Mouse (Mus musculus): ENCODE measurements around the gene Cct5.

DNA sequence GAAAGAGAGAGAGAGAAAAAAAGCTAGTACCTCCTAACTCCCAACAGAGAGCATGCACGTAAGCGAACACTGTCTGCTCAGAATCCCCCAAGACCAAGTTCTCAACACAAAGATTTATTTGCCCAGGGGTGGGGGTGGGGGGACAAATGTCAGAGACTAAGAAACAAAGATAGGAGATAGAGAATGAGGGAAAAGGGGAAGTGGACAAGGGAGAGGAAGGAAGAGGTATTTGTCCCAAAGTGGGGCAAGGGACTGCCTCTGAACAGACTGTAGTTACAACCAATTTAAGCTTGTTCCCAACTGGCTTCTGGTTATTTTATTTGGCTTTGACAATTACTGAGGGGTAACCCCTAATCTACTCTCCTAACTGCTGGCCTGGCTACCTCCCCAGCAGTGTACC is 46.7 kb downstream of the Cct5 start:
- no peak for TF ChIP-seq POLR2A (IDR thresholded peaks at IDR 0.05; ENCODE audit: low read depth, low read length)
- no peak for TF ChIP-seq CTCF (IDR thresholded peaks at IDR 0.05; ENCODE audit: borderline replicate concordance, insufficient read depth, low read length)

Data from embryonic fibroblast, embryonic 13.5 days (primary cell).